Mouse (Mus musculus) hindbrain, embryonic 15.5 days (tissue): ENCODE data around the gene Chd5. TPM values are rescaled to one million over a fixed set of nuclear protein-coding genes. Genes with fewer than 3 reads are reported as not detected.

ENCODE experiments used
- ATAC-seq: fragments of 200-750 bp; cut with Nextera tagmentation; 2 replicates; pipeline ENCODE4 v1.8.0; 2017; ENCODE audit warnings: low read depth, moderate number of reproducible peaks, moderate TSS enrichment; ENCODE audit not compliant: low FRiP score
- H3K27ac ChIP-seq: fragments of 300-500 bp; sonication (generic); replicated peaks from 2 replicates; pipeline ENCODE4 v1.5.1; 2015; ENCODE audit warnings: mild to moderate bottlenecking, inconsistent platforms
- H3K27me3 ChIP-seq: fragments of 300-500 bp; sonication (generic); 2 replicates; pipeline ENCODE4 v1.6.1; 2015; ENCODE audit warnings: control low read depth, inconsistent platforms
- H3K36me3 ChIP-seq: fragments of 300-500 bp; sonication (generic); 2 replicates; pipeline ENCODE4 v1.6.1; 2015; ENCODE audit warnings: control low read depth, inconsistent platforms
- H3K4me1 ChIP-seq: fragments of 300-500 bp; sonication (generic); replicated peaks from 2 replicates; pipeline ENCODE4 v1.6.1; 2015; ENCODE audit warnings: control low read depth, inconsistent platforms
- H3K4me2 ChIP-seq: fragments of 300-500 bp; sonication (generic); 2 replicates; pipeline ENCODE4 v1.6.1; 2015; ENCODE audit warnings: moderate library complexity, mild to moderate bottlenecking, inconsistent platforms
- H3K4me3 ChIP-seq: fragments of 300-500 bp; sonication (generic); 2 replicates; pipeline ENCODE4 v1.5.1; 2015; ENCODE audit warnings: mild to moderate bottlenecking, inconsistent platforms
- H3K9ac ChIP-seq: fragments of 300-500 bp; sonication (generic); 2 replicates; pipeline ENCODE4 v1.6.1; 2015; ENCODE audit warnings: inconsistent platforms
- H3K9me3 ChIP-seq: fragments of 300-500 bp; sonication (generic); 2 replicates; pipeline ENCODE4 v1.6.1; 2016; ENCODE audit warnings: control low read depth, inconsistent platforms
- WGBS: fragments of 180-500 bp; shearing (Covaris S2); methylation state at CpG from one replicate; pipeline ENCODE4 v1.1.7; 2015; 5-methylcytosine and 5-hydroxymethylcytosine counted together
- polyA plus RNA-seq: library from polyadenylated mRNA; unstranded; fragments of >200 nt; fragmentation: Nextera tagmentation; extraction: Ambion mirVana; gene quantifications from 2 replicates; pipeline ENCODE4 v1.2.1, GENCODE M21; 2015

The Chd5 gene
- polyA plus RNA-seq, 1 experiment from 2014 or later, result 61.8 TPM

DNA sequence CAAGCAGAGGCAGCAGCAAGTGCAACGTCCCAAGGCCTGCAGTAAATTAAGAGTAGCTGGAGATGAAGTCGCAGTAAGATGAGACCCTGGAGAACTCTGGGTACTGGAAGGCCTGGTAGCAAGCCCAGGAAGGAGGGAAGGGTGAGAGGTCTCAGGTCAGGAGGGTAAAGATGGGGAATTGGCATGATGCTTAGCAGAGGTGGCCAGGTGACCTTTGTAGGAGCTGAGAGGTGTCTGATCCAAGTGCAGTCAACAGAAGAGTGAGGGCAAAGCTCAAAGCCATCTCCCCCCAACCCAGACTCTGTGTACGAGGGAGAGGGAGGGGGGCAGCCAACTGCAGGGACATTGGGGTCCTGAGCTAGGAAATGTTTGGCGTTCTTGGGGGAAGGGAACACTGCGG lies 17.0 kb upstream of the Chd5 start:
- Histone ChIP-seq H3K36me3 (no peaks in the 10 kb centered on the region), H3K27ac (no peak overlapping the region), H3K9me3 (no peaks in the 10 kb centered on the region), H3K27me3 (peaks cover 22% of the 10 kb centered on the region), H3K9ac (no peak overlapping the region), H3K4me1 (peaks cover 7% of the 10 kb centered on the region), H3K4me3 (no peak overlapping the region), H3K4me2 (no peak overlapping the region)
- WGBS, result 60% methylated on average over 5 of the region's 5 CpGs
- no peak for ATAC-seq

GRCm38 (mm10) chr4:152324641-152325562 lies 13.5 kb upstream of the Chd5 start:
- H3K9me3 ChIP-seq, result no peaks in the 10 kb centered on the region
- H3K4me3 ChIP-seq, result peak overlapping the region; percentile 78
- H3K27ac ChIP-seq, result no peak overlapping the region
- H3K9ac ChIP-seq, result no peak overlapping the region
- ATAC-seq, result peak; percentile 39; the same call in 1 of the 2 replicates
- H3K27me3 ChIP-seq, result no peaks in the 10 kb centered on the region
- peak overlapping the region; percentile 49 for H3K4me2 ChIP-seq
- 57% methylated on average over 16 of the region's 16 CpGs for WGBS
- peaks cover 17% of the 10 kb centered on the region for H3K4me1 ChIP-seq
- H3K36me3 ChIP-seq, result peaks cover 14% of the 10 kb centered on the region

- Histone ChIP-seq H3K36me3 (peaks cover 23% of the 10 kb centered on the region), H3K9ac (peak within 1 kb of the TSS; percentile 86), H3K27me3 (no peaks in the 10 kb centered on the region), H3K9me3 (no peaks in the 10 kb centered on the region), H3K27ac (peak within 1 kb of the TSS; percentile 78), H3K4me3 (peak within 1 kb of the TSS; percentile 78), H3K4me1 (peaks cover 17% of the 10 kb centered on the region), H3K4me2 (peak within 1 kb of the TSS; percentile 73)
- under 1% methylated on average over 70 of the region's 70 CpGs for WGBS
- peak; percentile 97 for ATAC-seq
Observed at GRCm38 (mm10) chr4:152325574-152326411, 12.7 kb upstream of the Chd5 start, which contains the start of gene Rpl22. Rpl22 (plus strand) TSS chr4:152325742.

DNA sequence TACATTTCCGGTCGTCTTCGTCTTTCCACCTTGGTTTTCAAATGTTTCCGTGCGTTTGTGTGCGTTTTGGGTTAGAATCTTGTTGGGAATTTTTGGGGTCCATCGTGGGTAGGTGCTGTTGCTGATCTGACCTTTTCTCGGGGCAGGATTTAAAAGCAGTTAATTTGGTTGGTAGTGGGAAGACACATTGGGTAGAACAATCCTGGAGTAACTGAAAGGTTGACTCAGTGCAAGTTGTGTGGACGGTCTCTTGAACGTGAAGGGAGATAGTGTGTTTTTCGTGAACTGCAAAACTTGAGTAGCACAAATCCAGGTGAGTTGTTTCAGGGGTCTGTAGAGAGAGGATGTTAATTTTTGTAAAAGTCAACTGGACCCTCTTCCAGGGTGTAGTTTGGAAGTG lies 11.9 kb upstream of the Chd5 start:
- Histone ChIP-seq H3K36me3 (peaks cover 30% of the 10 kb centered on the region), H3K9ac (peak overlapping the region; percentile 86), H3K4me3 (peak overlapping the region; percentile 78), H3K27me3 (no peaks in the 10 kb centered on the region), H3K9me3 (no peaks in the 10 kb centered on the region), H3K27ac (no peak overlapping the region), H3K4me1 (peaks cover 17% of the 10 kb centered on the region), H3K4me2 (peak overlapping the region; percentile 73)
- ATAC-seq, result no peak
- 2% methylated on average over 11 of the region's 11 CpGs for WGBS

DNA sequence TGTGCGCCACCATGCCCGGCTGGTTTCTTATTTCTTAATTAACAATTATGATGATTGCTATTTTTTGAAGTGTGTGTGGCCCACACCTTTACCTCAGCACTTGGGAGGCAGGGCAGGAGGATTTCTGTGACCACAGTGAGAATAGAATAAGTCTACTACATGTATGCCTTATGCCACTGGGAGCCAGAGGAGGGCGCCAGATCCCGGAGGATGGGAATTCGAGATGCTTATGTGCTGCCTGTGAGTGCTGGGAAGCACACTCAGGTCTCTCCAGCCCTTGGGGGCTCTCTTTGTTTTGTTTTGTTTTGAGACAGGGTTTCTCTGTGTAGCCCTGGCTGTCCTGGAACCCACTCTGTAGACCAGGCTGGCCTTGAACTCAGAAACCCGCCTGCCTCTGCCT lies 9.8 kb upstream of the Chd5 start:
- Histone ChIP-seq H3K4me1 (peaks cover 22% of the 10 kb centered on the region), H3K9me3 (no peaks in the 10 kb centered on the region), H3K4me2 (no peak overlapping the region), H3K27ac (no peak overlapping the region), H3K36me3 (peaks cover 42% of the 10 kb centered on the region), H3K9ac (no peak overlapping the region), H3K27me3 (no peaks in the 10 kb centered on the region), H3K4me3 (no peak overlapping the region)
- no peak for ATAC-seq
- WGBS, result 84% methylated on average over 6 of the region's 6 CpGs

GRCm38 (mm10) chr4:152332952-152333351 lies 5.5 kb upstream of the Chd5 start:
- Histone ChIP-seq H3K9ac (no peak overlapping the region), H3K4me3 (no peak overlapping the region), H3K4me2 (no peak overlapping the region), H3K4me1 (0 out of 2 replicates have a peak, but pooled peaks cover 7% of the 10 kb centered on the region), H3K9me3 (no peaks in the 10 kb centered on the region), H3K27ac (no peak overlapping the region), H3K36me3 (peaks cover 50% of the 10 kb centered on the region), H3K27me3 (no peaks in the 10 kb centered on the region)
- WGBS, result 28% methylated on average over 2 of the region's 2 CpGs
- peak; percentile 67 for ATAC-seq

DNA sequence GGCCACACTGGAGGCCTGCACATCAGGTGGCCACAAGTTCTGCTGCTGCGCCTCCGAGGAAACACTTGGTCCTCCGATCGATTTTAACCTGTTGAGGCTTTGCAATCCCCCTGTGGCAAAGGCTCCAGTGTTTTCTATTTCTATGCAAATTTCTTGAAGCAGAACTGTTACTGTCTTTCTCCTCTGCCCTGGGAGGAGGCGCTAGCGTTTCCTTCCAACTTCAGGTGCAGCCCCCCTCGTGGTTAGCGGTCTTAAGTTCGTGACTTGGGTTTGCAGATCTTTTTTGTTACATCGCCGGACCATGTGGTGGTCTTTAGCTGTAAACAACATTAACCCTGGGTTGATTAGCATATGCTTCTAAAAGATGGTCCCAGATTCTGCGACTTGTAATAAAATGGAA lies 4.9 kb upstream of the Chd5 start:
- Histone ChIP-seq H3K4me1 (peaks cover 10% of the 10 kb centered on the region), H3K4me3 (no peak overlapping the region), H3K36me3 (peaks cover 50% of the 10 kb centered on the region), H3K9ac (no peak overlapping the region), H3K27me3 (no peaks in the 10 kb centered on the region), H3K4me2 (no peak overlapping the region), H3K27ac (no peak overlapping the region), H3K9me3 (no peaks in the 10 kb centered on the region)
- WGBS, result 89% methylated on average over 12 of the region's 12 CpGs
- no peak for ATAC-seq

GRCm38 (mm10) chr4:152337772-152338171 lies 679 bp upstream of the Chd5 start:
- Histone ChIP-seq H3K9ac (no peak overlapping the region), H3K27ac (no peak overlapping the region), H3K4me1 (peaks cover 46% of the 10 kb centered on the region), H3K9me3 (no peaks in the 10 kb centered on the region), H3K4me2 (no peak overlapping the region), H3K4me3 (no peak overlapping the region), H3K36me3 (0 out of 2 replicates have a peak, but pooled peaks cover 11% of the 10 kb centered on the region), H3K27me3 (no peaks in the 10 kb centered on the region)
- 25% methylated on average over 6 of the region's 6 CpGs for WGBS
- no peak for ATAC-seq

DNA sequence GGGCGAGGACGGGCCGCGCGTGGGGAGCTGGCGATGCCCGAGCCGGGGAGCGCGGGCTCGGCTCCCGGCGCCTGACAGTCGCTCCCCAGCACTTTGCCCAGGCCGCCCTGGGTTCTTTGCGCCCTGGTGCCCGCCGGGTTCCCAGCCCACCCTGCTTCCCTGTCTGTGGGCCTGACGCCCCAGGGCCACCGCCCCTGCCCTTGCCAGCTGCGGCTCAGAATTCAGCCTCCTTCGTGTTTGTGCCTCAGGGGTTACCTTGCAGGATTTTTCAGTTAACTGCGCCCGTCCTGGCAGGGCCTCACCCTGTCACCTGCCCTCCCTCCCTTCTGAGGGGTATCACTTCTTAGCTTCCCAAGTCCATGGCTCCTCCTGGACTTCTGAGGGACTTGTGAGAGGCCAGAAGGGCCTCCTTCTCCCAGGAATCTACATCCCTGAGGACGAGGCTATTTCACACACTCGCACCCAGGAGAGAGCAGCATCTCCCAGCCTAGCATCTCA lies 891 bp downstream of the Chd5 start:
- Histone ChIP-seq H3K9ac (peak overlapping the region; percentile 90), H3K27me3 (no peaks in the 10 kb centered on the region), H3K4me3 (peak overlapping the region; percentile 79), H3K27ac (peak overlapping the region; percentile 84), H3K4me1 (peaks cover 54% of the 10 kb centered on the region), H3K36me3 (0 out of 2 replicates have a peak, but pooled peaks cover 3% of the 10 kb centered on the region), H3K9me3 (no peaks in the 10 kb centered on the region), H3K4me2 (peak overlapping the region; percentile 82)
- ATAC-seq, result peak; percentile 23; the same call in 1 of the 2 replicates
- 2% methylated on average over 23 of the region's 26 CpGs for WGBS

DNA sequence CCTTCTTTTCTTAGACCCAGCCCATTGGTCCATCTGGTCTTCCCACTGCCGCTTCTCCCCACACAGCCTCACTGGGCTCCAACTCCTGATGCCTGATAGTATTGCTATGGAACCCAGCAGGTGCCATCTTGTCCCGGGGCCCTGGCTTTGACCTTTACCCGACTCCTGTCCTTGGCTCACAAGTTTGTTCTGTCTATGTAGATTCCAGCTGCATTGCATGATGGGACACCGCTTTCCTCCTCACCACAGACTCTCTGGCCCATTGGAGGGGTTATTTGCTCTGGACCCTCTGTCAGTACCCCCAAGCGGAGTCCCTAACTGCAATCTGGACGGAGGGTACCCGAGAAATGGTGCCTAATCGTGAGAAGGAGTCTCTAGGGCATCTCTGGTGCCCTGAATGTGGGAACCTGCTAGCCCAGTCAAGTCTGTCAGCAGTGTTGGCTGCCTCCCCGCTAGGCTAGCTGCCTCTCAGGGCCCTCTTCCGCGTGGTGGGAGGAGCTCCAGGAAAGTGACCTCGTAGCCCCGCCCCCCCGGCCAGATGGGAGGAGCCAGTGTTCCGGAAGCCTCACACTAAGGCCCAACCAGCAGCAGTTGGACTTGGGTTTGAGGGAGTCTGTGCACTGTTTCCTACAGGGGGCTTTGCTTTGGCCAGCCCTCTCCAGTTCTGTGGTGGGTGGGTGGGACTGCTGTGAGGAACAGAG lies 2.3 kb downstream of the Chd5 start:
- Histone ChIP-seq H3K9me3 (no peaks in the 10 kb centered on the region), H3K36me3 (0 out of 2 replicates have a peak, but pooled peaks cover 3% of the 10 kb centered on the region), H3K4me2 (peak overlapping the region; percentile 82), H3K27ac (no peak overlapping the region), H3K27me3 (no peaks in the 10 kb centered on the region), H3K4me1 (peaks cover 64% of the 10 kb centered on the region), H3K9ac (no peak overlapping the region), H3K4me3 (peak overlapping the region; percentile 79)
- 35% methylated on average over 15 of the region's 15 CpGs for WGBS
- ATAC-seq, result no peak

- WGBS, result 12% methylated on average over 5 of the region's 5 CpGs
- H3K27ac ChIP-seq, result no peak overlapping the region
- ATAC-seq, result no peak
Observed at GRCm38 (mm10) chr4:152343296-152343695, 4.8 kb downstream of the Chd5 start.

More at GRCm38 (mm10) chr4:152343296-152343695, 4.8 kb downstream of the Chd5 start:
- H3K9me3 ChIP-seq, result no peaks in the 10 kb centered on the region
- no peak overlapping the region for H3K4me2 ChIP-seq
- H3K9ac ChIP-seq, result no peak overlapping the region
- H3K36me3 ChIP-seq, result no peaks in the 10 kb centered on the region
- H3K4me3 ChIP-seq, result no peak overlapping the region
- peaks cover 67% of the 10 kb centered on the region for H3K4me1 ChIP-seq
- H3K27me3 ChIP-seq, result no peaks in the 10 kb centered on the region
